Mouse (Mus musculus): Measurements from ENCODE around the gene Hmga2. TPM values are rescaled to one million over a fixed set of nuclear protein-coding genes. Genes with fewer than 3 reads are reported as not detected.

The Hmga2 gene
- polyA plus RNA-seq, 1 experiment: not detected

DNA sequence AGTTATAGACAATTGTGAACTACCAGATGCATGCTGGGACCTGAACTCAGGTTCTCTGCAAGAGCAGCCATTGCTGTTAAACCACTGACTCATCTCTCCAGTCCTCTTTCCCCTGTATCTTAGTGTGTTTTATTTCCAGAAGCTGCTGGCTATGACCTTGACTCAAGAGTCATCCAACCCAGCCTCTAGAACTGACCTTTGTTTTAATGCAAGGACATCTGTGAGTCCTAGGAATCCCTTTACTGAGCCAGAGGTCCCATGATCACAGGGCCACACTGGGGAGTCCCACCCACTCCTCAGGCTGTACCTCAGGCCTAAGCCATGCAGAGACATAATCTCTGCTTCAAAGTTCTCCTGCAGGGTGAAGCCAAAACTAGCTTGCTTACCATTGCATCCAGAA, 21.8 kb upstream of the Hmga2 start:
- H3K4me3 ChIP-seq (ENCODE audit: insufficient read depth, low read depth, low read length): no peak overlapping the region
- TF ChIP-seq POLR2A (IDR thresholded peaks at IDR 0.05; ENCODE audit: insufficient read depth, low read depth, low read length) (no peak), CTCF (IDR thresholded peaks at IDR 0.05; ENCODE audit: insufficient read depth, low read depth, low read length) (no peak)
- no peak overlapping the region for H3K27ac ChIP-seq (ENCODE audit: insufficient read depth, low read depth, low read length)
- H3K4me1 ChIP-seq (ENCODE audit: control insufficient read depth, insufficient read depth, low read length): no peaks in the 10 kb centered on the region

DNA sequence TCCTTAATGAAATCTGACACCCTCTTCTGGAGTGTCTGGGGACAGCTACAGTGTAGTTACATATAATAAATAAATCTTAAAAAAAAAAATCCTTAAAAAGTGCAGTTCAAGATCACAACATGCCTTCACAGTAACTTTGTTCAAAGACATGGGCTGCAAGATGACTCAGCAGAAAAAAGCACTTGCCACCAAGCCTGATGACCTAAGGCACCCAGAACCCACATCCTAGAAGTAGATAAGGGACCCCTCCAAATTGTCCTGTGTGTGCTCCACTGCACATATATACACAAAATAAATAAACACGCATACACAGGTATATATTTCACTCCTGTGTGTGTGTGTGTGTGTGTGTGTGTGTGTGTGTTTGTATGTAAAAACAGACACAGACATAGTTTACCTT, 18.4 kb upstream of the Hmga2 start:
- whole genome bisulfite sequencing: 92% methylated on average over 1 of the region's 1 CpGs
- no peak overlapping the region for H3K4me3 ChIP-seq (ENCODE audit: insufficient read depth, low read depth, low read length)
- TF ChIP-seq POLR2A (IDR thresholded peaks at IDR 0.05; ENCODE audit: insufficient read depth, low read depth, low read length): no peak
- TF ChIP-seq CTCF (IDR thresholded peaks at IDR 0.05; ENCODE audit: insufficient read depth, low read depth, low read length): no peak
- H3K4me1 ChIP-seq (ENCODE audit: control insufficient read depth, insufficient read depth, low read length): no peaks in the 10 kb centered on the region
- H3K27ac ChIP-seq (ENCODE audit: insufficient read depth, low read depth, low read length): no peak overlapping the region

GRCm38 (mm10) chr10:120491477-120491876, 15.2 kb upstream of the Hmga2 start:
- no peaks in the 10 kb centered on the region for H3K4me1 ChIP-seq (ENCODE audit: control insufficient read depth, insufficient read depth, low read length)
- no peak overlapping the region for H3K4me3 ChIP-seq (ENCODE audit: insufficient read depth, low read depth, low read length)
- TF ChIP-seq CTCF (IDR thresholded peaks at IDR 0.05; ENCODE audit: insufficient read depth, low read depth, low read length): no peak
- no peak for TF ChIP-seq POLR2A (IDR thresholded peaks at IDR 0.05; ENCODE audit: insufficient read depth, low read depth, low read length)
- WGBS: 84% methylated on average over 5 of the region's 5 CpGs
- H3K27ac ChIP-seq (ENCODE audit: insufficient read depth, low read depth, low read length): no peak overlapping the region

GRCm38 (mm10) chr10:120489611-120490010, 13.3 kb upstream of the Hmga2 start:
- no peak for TF ChIP-seq CTCF (IDR thresholded peaks at IDR 0.05; ENCODE audit: insufficient read depth, low read depth, low read length)
- no peak for TF ChIP-seq POLR2A (IDR thresholded peaks at IDR 0.05; ENCODE audit: insufficient read depth, low read depth, low read length)
- WGBS: 87% methylated on average over 3 of the region's 3 CpGs
- H3K27ac ChIP-seq (ENCODE audit: insufficient read depth, low read depth, low read length): no peak overlapping the region
- H3K4me1 ChIP-seq (ENCODE audit: control insufficient read depth, insufficient read depth, low read length): no peaks in the 10 kb centered on the region
- H3K4me3 ChIP-seq (ENCODE audit: insufficient read depth, low read depth, low read length): no peak overlapping the region

- no peaks in the 10 kb centered on the region for H3K4me1 ChIP-seq (ENCODE audit: control insufficient read depth, insufficient read depth, low read length)
- no peak overlapping the region for H3K4me3 ChIP-seq (ENCODE audit: insufficient read depth, low read depth, low read length)
- WGBS: 85% methylated on average over 4 of the region's 4 CpGs
- no peak overlapping the region for H3K27ac ChIP-seq (ENCODE audit: insufficient read depth, low read depth, low read length)
- TF ChIP-seq CTCF (IDR thresholded peaks at IDR 0.05; ENCODE audit: insufficient read depth, low read depth, low read length): no peak
- no peak for TF ChIP-seq POLR2A (IDR thresholded peaks at IDR 0.05; ENCODE audit: insufficient read depth, low read depth, low read length)
Measured at GRCm38 (mm10) chr10:120488526-120488925, 12.3 kb upstream of the Hmga2 start.

DNA sequence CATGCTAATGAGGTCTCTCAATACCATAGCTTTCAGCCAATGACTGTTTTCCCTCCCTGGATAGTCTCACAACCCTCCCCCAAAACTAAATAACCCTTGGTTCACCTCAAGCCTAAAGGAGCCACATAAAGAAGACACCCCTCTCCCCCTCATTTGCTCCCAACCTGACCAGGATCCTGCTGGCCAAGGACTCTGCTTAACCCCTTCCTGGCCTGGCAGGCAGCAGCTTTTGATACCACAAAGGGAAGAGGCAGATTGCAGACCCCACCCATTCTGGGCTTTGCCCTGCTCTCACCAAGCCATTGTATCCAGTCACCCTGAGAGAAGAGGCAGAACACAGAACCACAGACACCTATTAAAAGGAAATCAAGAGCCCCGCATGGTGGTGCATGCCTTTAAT, 11.6 kb upstream of the Hmga2 start:
- Histone ChIP-seq H3K27ac (ENCODE audit: insufficient read depth, low read depth, low read length) (no peak overlapping the region), H3K4me3 (ENCODE audit: insufficient read depth, low read depth, low read length) (no peak overlapping the region), H3K4me1 (ENCODE audit: control insufficient read depth, insufficient read depth, low read length) (no peaks in the 10 kb centered on the region)
- TF ChIP-seq POLR2A (IDR thresholded peaks at IDR 0.05; ENCODE audit: insufficient read depth, low read depth, low read length): no peak
- no peak for TF ChIP-seq CTCF (IDR thresholded peaks at IDR 0.05; ENCODE audit: insufficient read depth, low read depth, low read length)
- 98% methylated on average over 1 of the region's 1 CpGs for WGBS

- no peak overlapping the region for H3K4me3 ChIP-seq (ENCODE audit: insufficient read depth, low read depth, low read length)
- 79% methylated on average over 1 of the region's 1 CpGs for WGBS
- TF ChIP-seq CTCF (IDR thresholded peaks at IDR 0.05; ENCODE audit: insufficient read depth, low read depth, low read length): no peak
- no peak for TF ChIP-seq POLR2A (IDR thresholded peaks at IDR 0.05; ENCODE audit: insufficient read depth, low read depth, low read length)
Measured at GRCm38 (mm10) chr10:120485461-120485860, 9.2 kb upstream of the Hmga2 start.

GRCm38 (mm10) chr10:120484144-120484543, 7.9 kb upstream of the Hmga2 start:
- WGBS: 89% methylated on average over 4 of the region's 4 CpGs
- no peak overlapping the region for H3K27ac ChIP-seq (ENCODE audit: insufficient read depth, low read depth, low read length)
- no peaks in the 10 kb centered on the region for H3K4me1 ChIP-seq (ENCODE audit: control insufficient read depth, insufficient read depth, low read length)
- TF ChIP-seq POLR2A (IDR thresholded peaks at IDR 0.05; ENCODE audit: insufficient read depth, low read depth, low read length) (no peak), CTCF (IDR thresholded peaks at IDR 0.05; ENCODE audit: insufficient read depth, low read depth, low read length) (no peak)
- H3K4me3 ChIP-seq (ENCODE audit: insufficient read depth, low read depth, low read length): no peak overlapping the region

More at GRCm38 (mm10) chr10:120485461-120485860, 9.2 kb upstream of the Hmga2 start:
- Histone ChIP-seq H3K27ac (ENCODE audit: insufficient read depth, low read depth, low read length) (no peak overlapping the region), H3K4me1 (ENCODE audit: control insufficient read depth, insufficient read depth, low read length) (no peaks in the 10 kb centered on the region)

DNA sequence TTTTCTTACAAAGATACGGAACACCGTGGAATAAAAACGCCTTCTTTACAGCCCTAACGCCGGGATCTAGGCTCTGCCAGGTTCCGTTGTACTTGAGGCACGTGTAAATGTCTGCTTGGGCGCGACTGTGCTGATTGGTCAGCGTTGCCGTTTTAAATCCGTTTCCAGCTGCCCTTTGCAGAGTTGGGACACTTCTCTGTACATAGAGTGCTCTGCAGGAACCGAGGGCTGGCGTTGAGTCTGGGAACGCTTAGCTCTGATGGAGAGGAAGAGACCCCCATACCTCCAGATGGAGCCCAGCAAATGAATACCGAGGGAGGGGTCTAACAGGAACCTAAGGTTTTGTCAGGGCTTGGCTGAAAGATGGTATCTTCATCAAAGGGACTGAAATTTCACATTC, 1.9 kb upstream of the Hmga2 start:
- no peak overlapping the region for H3K4me3 ChIP-seq (ENCODE audit: insufficient read depth, low read depth, low read length)
- TF ChIP-seq CTCF (IDR thresholded peaks at IDR 0.05; ENCODE audit: insufficient read depth, low read depth, low read length) (no peak), POLR2A (IDR thresholded peaks at IDR 0.05; ENCODE audit: insufficient read depth, low read depth, low read length) (no peak)
- 5% methylated on average over 16 of the region's 16 CpGs for WGBS

DNA sequence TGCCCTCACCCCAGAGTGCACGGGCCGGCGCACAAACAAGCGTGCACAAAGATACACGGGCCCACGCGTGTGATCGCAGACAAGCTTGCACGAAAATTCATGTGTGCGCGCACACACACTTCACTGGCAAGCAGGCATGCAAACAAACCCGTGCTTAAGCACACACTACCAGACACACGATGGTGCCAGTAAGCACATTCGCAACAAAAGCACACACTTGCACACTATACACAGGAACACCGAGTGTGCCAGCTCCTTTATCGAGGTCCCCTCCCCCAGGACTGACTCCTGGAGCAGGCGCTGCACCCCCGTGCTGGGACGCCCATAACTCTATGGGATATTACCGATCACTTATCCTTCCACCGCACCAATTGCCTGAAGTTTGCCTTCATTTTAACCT, 1.2 kb upstream of the Hmga2 start:
- peaks cover 25% of the 10 kb centered on the region for H3K4me1 ChIP-seq (ENCODE audit: control insufficient read depth, insufficient read depth, low read length)
- no peak overlapping the region for H3K4me3 ChIP-seq (ENCODE audit: insufficient read depth, low read depth, low read length)
- 1% methylated on average over 21 of the region's 21 CpGs for WGBS
- no peak overlapping the region for H3K27ac ChIP-seq (ENCODE audit: insufficient read depth, low read depth, low read length)
- no peak for TF ChIP-seq POLR2A (IDR thresholded peaks at IDR 0.05; ENCODE audit: insufficient read depth, low read depth, low read length)
- no peak for TF ChIP-seq CTCF (IDR thresholded peaks at IDR 0.05; ENCODE audit: insufficient read depth, low read depth, low read length)

More for the DNA sequence above, 1.9 kb upstream of the Hmga2 start:
- Histone ChIP-seq H3K27ac (ENCODE audit: insufficient read depth, low read depth, low read length) (no peak overlapping the region), H3K4me1 (ENCODE audit: control insufficient read depth, insufficient read depth, low read length) (peaks cover 25% of the 10 kb centered on the region)

Measured in olfactory bulb, adult 2 months (tissue).